ENCODE assay signal across 9 mouse cellular contexts in the genomic region with DNA sequence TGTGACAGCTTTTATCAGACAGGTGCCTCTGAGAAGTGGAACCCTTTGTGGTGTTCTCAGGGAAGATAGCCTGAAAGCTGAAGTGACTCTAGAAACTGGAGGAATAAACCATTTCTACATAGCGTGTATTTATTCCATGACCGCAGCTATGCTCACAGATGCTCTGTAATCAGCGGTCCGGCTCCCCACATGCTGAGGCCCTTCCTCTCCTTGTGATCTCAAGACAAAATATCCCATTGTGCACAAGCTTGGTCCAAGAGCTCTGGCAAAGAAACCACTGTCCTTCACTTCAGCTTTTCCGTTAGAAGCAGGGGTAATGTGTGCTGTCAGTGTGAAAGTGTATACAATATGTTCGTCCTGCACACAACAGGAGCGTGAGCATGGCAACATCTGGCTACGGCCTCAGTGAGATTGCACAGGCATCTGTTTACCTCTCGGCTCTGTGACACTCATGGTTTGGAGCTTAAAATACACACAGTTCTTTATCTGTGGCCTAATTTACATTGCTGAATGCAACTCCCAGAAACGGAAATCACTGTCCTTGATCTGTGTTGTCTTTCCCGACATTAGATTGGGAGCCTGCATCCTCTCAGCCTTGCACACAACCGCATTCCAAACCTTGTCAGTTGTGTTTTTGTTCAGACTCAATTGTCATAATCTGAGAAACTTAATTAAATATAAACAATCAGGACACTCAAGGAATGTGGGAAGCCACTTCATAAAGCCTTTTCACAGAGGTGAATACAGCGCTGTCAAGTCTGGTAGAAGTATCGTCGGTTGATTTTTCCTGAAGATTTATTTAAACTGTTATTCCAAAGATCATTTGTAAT.
DNase-seq lines count a peak whose midpoint lies in the region; ATAC-seq and TF ChIP-seq lines count a peak whose summit lies in the region.
"Had no signal": no experiment of that assay in that cellular context is flagged by ENCODE, and none has a peak within 500 bp of the region (broad histone marks: within the 10 kb centered on the region; RNA-seq: fewer than 3 reads in every experiment).

No protein-coding gene starts in this region.

- intact Hi-C loops in heart, adult 2 months (cut with DNase I) = loop anchor here (2.0 kb wide), 1 partner anchor 51 kb away; no protein-coding TSS in a partner anchor

- WGBS in heart, adult 2 months = 43% methylated on average over 15 of the region's 15 CpGs
- WGBS in lung, embryonic 14.5 days = 24% methylated on average over 15 of the region's 15 CpGs

- no peak overlapping the region for H3K4me3 ChIP-seq in heart, adult 2 months
- H3K4me3 ChIP-seq in lung, embryonic 14.5 days (ENCODE audit: low read depth, low read length) = no peak overlapping the region

- no peak for TF ChIP-seq POLR2A in heart, adult 2 months (IDR thresholded peaks at IDR 0.05; ENCODE audit: insufficient read depth, low read depth, low read length)

- H3K9me3 ChIP-seq in lung, embryonic 14.5 days (ENCODE audit: low read depth, low read length) = no peaks in the 10 kb centered on the region

- peak overlapping the region; percentile 18; the same call in 1 of the 2 replicates for H3K4me2 ChIP-seq in lung, embryonic 14.5 days

- peak overlapping the region; percentile 4; the same call in 1 of the 2 replicates for H3K9ac ChIP-seq in heart, adult 2 months (ENCODE audit: low read depth, low read length)
- H3K9ac ChIP-seq in lung, embryonic 14.5 days = no peak overlapping the region

- no peaks in the 10 kb centered on the region for H3K27me3 ChIP-seq in heart, adult 2 months (ENCODE audit: control insufficient read depth, insufficient read depth, low read length)
- H3K27me3 ChIP-seq in lung, embryonic 14.5 days (ENCODE audit: insufficient read depth, low read length) = no peaks in the 10 kb centered on the region

- peak overlapping the region; percentile 18; the same call in 1 of the 2 replicates for H3K27ac ChIP-seq in heart, adult 2 months
- peak overlapping the region; percentile 68; the same call in 1 of the 2 replicates for H3K27ac ChIP-seq in lung, embryonic 14.5 days (ENCODE audit: low read depth)

- H3K4me1 ChIP-seq in heart, adult 2 months (ENCODE audit: control insufficient read depth, insufficient read depth, low read length) = peaks cover 8% of the 10 kb centered on the region
- H3K4me1 ChIP-seq in lung, embryonic 14.5 days (ENCODE audit: insufficient read depth) = peaks cover 10% of the 10 kb centered on the region

- no peak for DNase-seq in heart, adult 2 months
- no peak for DNase-seq in heart, adult 11 months
- DNase-seq in ovary, postnatal 36 days (ENCODE audit: low spot score) = peak; percentile 9
- DNase-seq in ovary, postnatal 14 days (ENCODE audit: low spot score) = no peak
- DNase-seq in lung, embryonic 14.5 days = peak; percentile 73
- peak; percentile 65 for DNase-seq in retina, postnatal 1 day
- DNase-seq in adipocyte (ENCODE audit: low spot score) = no peak
- DNase-seq: liver had no signal

- no peak for TF ChIP-seq CTCF in heart, adult 2 months (IDR thresholded peaks at IDR 0.05)
- TF ChIP-seq CTCF in lung, embryonic 14.5 days (IDR thresholded peaks at IDR 0.05; ENCODE audit: low read depth) = no peak

- H3K36me3 ChIP-seq in heart, adult 2 months (ENCODE audit: control insufficient read depth, insufficient read depth, low read length) = peaks cover 13% of the 10 kb centered on the region
- no peaks in the 10 kb centered on the region for H3K36me3 ChIP-seq in lung, embryonic 14.5 days (ENCODE audit: insufficient read depth)

- H3K79me2 ChIP-seq in heart, adult 2 months (replicated peaks; ENCODE audit: control insufficient read depth, insufficient read depth, low read length) = no peaks in the 10 kb centered on the region

- TF ChIP-seq EP300 in heart, adult 2 months (IDR thresholded peaks at IDR 0.05; ENCODE audit: insufficient read depth, low read depth, low read length) = no peak

- peak; percentile 78 for ATAC-seq in lung, embryonic 14.5 days (ENCODE audit: insufficient read depth)
- no peak for ATAC-seq in cerebellum, adult (ENCODE audit: insufficient number of reproducible peaks, low FRiP score, low TSS enrichment)

Comparison
In these comparisons a context has a peak if more than half of its experiments do, and no peak if none do; other contexts are left out.
1. DNase-seq: peak in ovary, postnatal 36 days (single experiment), lung, embryonic 14.5 days (single experiment) and retina, postnatal 1 day (single experiment); none in heart, adult 2 months (0 of 2), heart, adult 11 months (single experiment), ovary, postnatal 14 days (single experiment) and adipocyte (single experiment).